In genomic region chr8:120521591-120521965, GRCm38 (mm10) we compare ENCODE assay signal across 10 mouse cellular contexts.
DNase-seq lines count a peak whose midpoint lies in the region; ATAC-seq and TF ChIP-seq lines count a peak whose summit lies in the region.
"Had no signal": no experiment of that assay in that cellular context is flagged by ENCODE, and none has a peak within 500 bp of the region (broad histone marks: within the 10 kb centered on the region; RNA-seq: fewer than 3 reads in every experiment).

No protein-coding gene starts in this region.

- no peak for TF ChIP-seq CTCF in ES-Bruce4 (IDR thresholded peaks at IDR 0.05; ENCODE audit: low read depth, low read length)

- no peaks in the 10 kb centered on the region for H3K9me3 ChIP-seq in ES-Bruce4 (replicated peaks; ENCODE audit: control insufficient read depth, insufficient read depth, low read length, poor library complexity, severe bottlenecking)
- H3K9me3 ChIP-seq in embryonic facial prominence, embryonic 10.5 days = no peaks in the 10 kb centered on the region
- no peaks in the 10 kb centered on the region for H3K9me3 ChIP-seq in hindbrain, embryonic 13.5 days
- no peaks in the 10 kb centered on the region for H3K9me3 ChIP-seq in midbrain, embryonic 15.5 days
- H3K9me3 ChIP-seq: liver, embryonic 13.5 days had no signal

- H3K4me1 ChIP-seq in ES-Bruce4 (ENCODE audit: control insufficient read depth, insufficient read depth, low read length) = peaks cover 32% of the 10 kb centered on the region
- H3K4me1 ChIP-seq in embryonic facial prominence, embryonic 10.5 days = peaks cover 91% of the 10 kb centered on the region
- peaks cover 98% of the 10 kb centered on the region for H3K4me1 ChIP-seq in hindbrain, embryonic 13.5 days (replicated peaks)
- H3K4me1 ChIP-seq in midbrain, embryonic 15.5 days = peaks cover 91% of the 10 kb centered on the region

- peak overlapping the region; percentile 55 for H3K9ac ChIP-seq in ES-Bruce4 (ENCODE audit: low read depth, poor library complexity, severe bottlenecking)
- H3K9ac ChIP-seq in hindbrain, embryonic 13.5 days = peak overlapping the region; percentile 60
- H3K9ac ChIP-seq in midbrain, embryonic 15.5 days = peak overlapping the region; percentile 14; the same call in 1 of the 2 replicates
- H3K9ac ChIP-seq: liver, embryonic 13.5 days had no signal

- TF ChIP-seq POLR2A in ES-Bruce4 (IDR thresholded peaks at IDR 0.05; ENCODE audit: insufficient read depth, low read length) = no peak

- H3K4me3 ChIP-seq in ES-Bruce4 (ENCODE audit: low read depth, low read length) = peak overlapping the region; percentile 13; the same call in 1 of the 2 replicates
- H3K4me3 ChIP-seq in embryonic facial prominence, embryonic 10.5 days = no peak overlapping the region; the same call in 1 of the 2 replicates
- no peak overlapping the region for H3K4me3 ChIP-seq in hindbrain, embryonic 13.5 days
- no peak overlapping the region for H3K4me3 ChIP-seq in midbrain, embryonic 15.5 days
- H3K4me3 ChIP-seq: liver, embryonic 13.5 days had no signal

- H3K4me2 ChIP-seq in hindbrain, embryonic 13.5 days = peak overlapping the region; percentile 25
- H3K4me2 ChIP-seq in midbrain, embryonic 15.5 days = peak overlapping the region; percentile 27
- H3K4me2 ChIP-seq: liver, embryonic 13.5 days had no signal

- peak overlapping the region; percentile 11; the same call in 1 of the 2 replicates for H3K27ac ChIP-seq in ES-Bruce4 (ENCODE audit: insufficient read depth, low read length)
- peak overlapping the region; percentile 41; the same call in 1 of the 2 replicates for H3K27ac ChIP-seq in embryonic facial prominence, embryonic 10.5 days (replicated peaks)
- H3K27ac ChIP-seq in hindbrain, embryonic 13.5 days = peak overlapping the region; percentile 89
- peak overlapping the region; percentile 72 for H3K27ac ChIP-seq in midbrain, embryonic 15.5 days

- no peaks in the 10 kb centered on the region for H3K27me3 ChIP-seq in ES-Bruce4 (ENCODE audit: control insufficient read depth, insufficient read depth, low read length, poor library complexity, severe bottlenecking)
- peaks cover 77% of the 10 kb centered on the region for H3K27me3 ChIP-seq in embryonic facial prominence, embryonic 10.5 days (replicated peaks; ENCODE audit: low read depth, poor library complexity, severe bottlenecking)
- H3K27me3 ChIP-seq in hindbrain, embryonic 13.5 days = no peaks in the 10 kb centered on the region
- H3K27me3 ChIP-seq in midbrain, embryonic 15.5 days (replicated peaks) = no peaks in the 10 kb centered on the region
- H3K27me3 ChIP-seq: liver, embryonic 13.5 days had no signal

- DNase-seq in embryonic facial prominence, embryonic 10.5 days (ENCODE audit: low spot score) = no peak
- DNase-seq in adipocyte (ENCODE audit: low spot score) = no peak
- no peak for DNase-seq in heart, postnatal 10 days
- DNase-seq in heart, postnatal 14 days = no peak
- DNase-seq: liver, embryonic 13.5 days; right cerebral cortex, postnatal 25 days; thymus, adult 2 months had no signal

- H3K36me3 ChIP-seq in ES-Bruce4 (ENCODE audit: control insufficient read depth, insufficient read depth, low read length, poor library complexity, severe bottlenecking) = no peaks in the 10 kb centered on the region
- no peaks in the 10 kb centered on the region for H3K36me3 ChIP-seq in embryonic facial prominence, embryonic 10.5 days (replicated peaks)
- H3K36me3 ChIP-seq in hindbrain, embryonic 13.5 days = no peaks in the 10 kb centered on the region
- no peaks in the 10 kb centered on the region for H3K36me3 ChIP-seq in midbrain, embryonic 15.5 days (replicated peaks)

- no peak for TF ChIP-seq EP300 in ES-Bruce4 (IDR thresholded peaks at IDR 0.05; ENCODE audit: insufficient read depth, low read depth, low read length)

- WGBS in embryonic facial prominence, embryonic 10.5 days = 50% methylated on average over 7 of the region's 7 CpGs
- 28% methylated on average over 7 of the region's 7 CpGs for WGBS in hindbrain, embryonic 13.5 days
- 34% methylated on average over 7 of the region's 7 CpGs for WGBS in midbrain, embryonic 15.5 days

- intact Hi-C loops in heart, postnatal 10 days (cut with DNase I) = no loop called here
- intact Hi-C loops in heart, postnatal 14 days (cut with DNase I) = no loop called here

- ATAC-seq in hindbrain, embryonic 13.5 days (ENCODE audit: low FRiP score) = no peak; the same call in 1 of the 2 replicates
- no peak; the same call in 1 of the 2 replicates for ATAC-seq in midbrain, embryonic 15.5 days (replicated peaks)

Comparison
In these comparisons a context has a peak if more than half of its experiments do, and no peak if none do; other contexts are left out.
1. H3K27ac ChIP-seq: peak in every context shown above with its lines; median percentile 89 in hindbrain, embryonic 13.5 days; 72 in midbrain, embryonic 15.5 days; 41 in embryonic facial prominence, embryonic 10.5 days; 11 in ES-Bruce4.